Mouse (Mus musculus): ENCODE results near the gene Cxcr2.
"Not testable (repeated sequence)": the region's sequence is repeated elsewhere in the genome, so short reads cannot be mapped to it uniquely, and the experiment has no call there.

Gene Cxcr2

GRCm38 (mm10) chr1:74139415-74139814, 14.4 kb upstream of the Cxcr2 start:
- no peak for DNase-seq (ENCODE audit: low spot score in 2 of 2)

- DNase-seq (ENCODE audit: low spot score in 2 of 2) = no peak
Observed at GRCm38 (mm10) chr1:74141781-74142180, 12.0 kb upstream of the Cxcr2 start.

- DNase-seq (ENCODE audit: low spot score in 2 of 2) = no peak
Observed at GRCm38 (mm10) chr1:74149106-74149885, 4.5 kb upstream of the Cxcr2 start.

DNA sequence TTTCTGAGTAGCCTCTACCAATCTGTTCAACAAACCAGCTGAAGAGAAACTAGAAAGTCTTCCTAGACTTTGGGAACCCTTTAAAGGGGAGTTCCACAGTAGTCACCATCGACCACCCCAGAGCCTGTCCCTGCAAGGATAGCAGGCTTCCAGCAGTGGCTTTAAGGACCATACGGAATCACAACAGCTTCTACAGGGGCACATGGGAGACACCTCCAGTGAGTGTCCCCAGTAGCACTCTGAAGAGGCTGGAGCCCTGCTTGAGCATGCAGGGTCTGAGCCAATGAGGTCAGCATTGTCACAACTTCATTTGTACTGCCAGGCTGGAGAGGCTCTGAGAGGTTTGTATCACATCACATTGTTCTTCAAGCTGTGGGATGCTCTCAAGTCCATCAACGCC, 3.7 kb upstream of the Cxcr2 start:
- DNase-seq (ENCODE audit: low spot score in 2 of 2) = no peak

DNA sequence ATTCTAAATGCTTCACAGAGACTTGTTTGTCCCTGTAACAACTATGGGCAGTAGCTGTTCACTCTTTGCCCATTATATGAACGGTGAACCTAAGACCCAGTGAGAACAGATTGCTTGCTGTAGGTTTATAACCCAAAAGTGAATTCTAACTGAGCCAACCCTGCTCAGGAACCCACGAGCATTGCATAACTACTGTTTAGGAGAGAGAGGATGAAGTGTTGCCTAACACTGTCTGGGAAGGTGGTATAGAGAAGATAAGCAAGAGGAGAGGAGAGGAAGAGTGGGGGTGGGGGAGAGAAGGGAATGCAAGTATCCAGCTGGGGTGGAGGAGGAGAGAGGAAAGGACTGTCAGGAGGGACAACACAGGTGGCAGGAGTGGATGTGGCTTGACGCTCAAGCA, 2.7 kb upstream of the Cxcr2 start:
- DNase-seq (ENCODE audit: low spot score in 2 of 2) = no peak

GRCm38 (mm10) chr1:74155435-74156012, 1.7 kb downstream of the Cxcr2 start:
- no peak for DNase-seq (ENCODE audit: low spot score in 2 of 2)

- DNase-seq (ENCODE audit: low spot score in 2 of 2) = no peak
Observed at GRCm38 (mm10) chr1:74156381-74156910, 2.7 kb downstream of the Cxcr2 start.

DNA sequence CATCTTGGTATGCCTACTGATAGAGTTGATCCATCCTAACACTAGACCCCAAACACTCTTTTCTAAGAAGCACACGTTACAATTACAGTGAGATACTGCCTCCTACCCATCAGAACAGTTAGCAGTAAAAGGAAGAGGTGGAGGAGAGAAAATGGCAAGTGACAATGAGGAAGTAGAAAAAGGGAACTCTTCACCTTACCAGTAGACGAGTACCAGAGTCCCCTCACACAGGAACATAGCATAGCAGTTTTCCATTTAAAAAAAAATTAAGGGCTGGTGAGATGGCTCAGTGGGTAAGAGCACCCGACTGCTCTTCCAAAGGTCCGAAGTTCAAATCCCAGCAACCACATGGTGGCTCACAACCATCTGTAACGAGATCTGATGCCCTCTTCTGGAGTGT, 5.8 kb downstream of the Cxcr2 start:
- DNase-seq (ENCODE audit: low spot score in 2 of 2) = not testable (repeated sequence)

GRCm38 (mm10) chr1:74160036-74160435, 6.2 kb downstream of the Cxcr2 start:
- DNase-seq (ENCODE audit: low spot score in 2 of 2) = no peak

- no peak for DNase-seq (ENCODE audit: low spot score in 2 of 2)
Observed at GRCm38 (mm10) chr1:74167136-74167535, 13.3 kb downstream of the Cxcr2 start.

DNA sequence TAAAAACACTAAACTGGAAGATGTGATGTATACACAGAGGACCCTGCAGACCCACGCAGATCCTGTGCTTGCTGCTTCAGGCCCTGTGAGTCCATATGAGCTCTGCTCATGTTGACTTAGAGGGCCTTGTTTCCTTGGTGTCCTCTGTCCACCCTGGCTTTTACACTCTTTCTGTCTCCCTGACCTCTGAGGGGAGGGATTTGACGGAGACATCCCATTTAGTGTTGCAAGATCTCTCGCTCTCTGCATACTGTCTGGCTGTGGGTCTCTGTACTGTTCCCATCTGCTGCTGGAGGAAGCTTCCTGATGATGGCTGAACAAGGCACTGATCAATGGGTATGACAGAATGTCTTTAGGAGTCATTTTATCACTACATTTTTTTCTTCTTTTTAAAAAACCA, 15.9 kb downstream of the Cxcr2 start:
- DNase-seq (ENCODE audit: low spot score in 2 of 2) = no peak

GRCm38 (mm10) chr1:74172722-74173121, 18.9 kb downstream of the Cxcr2 start:
- DNase-seq (ENCODE audit: low spot score in 2 of 2) = no peak

- no peak for DNase-seq (ENCODE audit: low spot score in 2 of 2)
Observed at GRCm38 (mm10) chr1:74175731-74176130, 21.9 kb downstream of the Cxcr2 start.

DNA sequence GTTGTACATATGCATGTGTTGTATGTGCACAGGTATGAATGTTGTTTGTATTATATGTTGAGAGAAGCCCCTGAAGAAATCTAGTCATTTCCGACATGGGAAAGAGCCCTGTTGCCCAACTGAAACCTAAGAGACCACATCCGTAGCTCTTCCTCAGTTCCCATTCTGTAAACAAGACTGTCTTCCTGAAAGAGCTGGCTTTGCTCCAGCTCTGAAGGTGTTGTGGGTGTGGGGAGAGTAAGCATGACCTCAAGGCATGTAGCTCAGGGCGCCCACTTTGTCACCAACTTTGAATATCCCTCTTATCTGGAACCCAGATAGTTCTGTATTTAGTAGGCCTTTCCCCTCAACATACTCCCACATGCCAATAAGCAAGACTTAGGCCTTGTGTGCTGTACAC, 24.8 kb downstream of the Cxcr2 start:
- DNase-seq (ENCODE audit: low spot score in 2 of 2) = no peak

- no peak for DNase-seq (ENCODE audit: low spot score in 2 of 2)
Observed at GRCm38 (mm10) chr1:74179624-74180408, 26.0 kb downstream of the Cxcr2 start.

GRCm38 (mm10) chr1:74181462-74181861, 27.7 kb downstream of the Cxcr2 start:
- no peak for DNase-seq (ENCODE audit: low spot score in 2 of 2)

- DNase-seq (ENCODE audit: low spot score in 2 of 2) = no peak
Observed at GRCm38 (mm10) chr1:74183006-74183405, 29.2 kb downstream of the Cxcr2 start.

- no peak for DNase-seq (ENCODE audit: low spot score in 2 of 2)
Observed at GRCm38 (mm10) chr1:74190471-74190870, 36.7 kb downstream of the Cxcr2 start.

- DNase-seq (ENCODE audit: low spot score in 2 of 2) = no peak
Observed at GRCm38 (mm10) chr1:74192711-74193110, 38.9 kb downstream of the Cxcr2 start.

GRCm38 (mm10) chr1:74194445-74194844, 40.7 kb downstream of the Cxcr2 start, which contains the start of gene Cxcr1:
Gene Cxcr1, minus strand, starts transcription at chr1:74194631.
- DNase-seq (ENCODE audit: low spot score in 2 of 2) = no peak

GRCm38 (mm10) chr1:74195961-74196360, 42.2 kb downstream of the Cxcr2 start:
- DNase-seq (ENCODE audit: low spot score in 2 of 2) = peak in 1 of 2 experiments; percentile 19
